In genomic region chr4:81307596-81308265, GRCm38 (mm10) we compare ENCODE assay signal across 25 mouse cellular contexts.
DNase-seq lines count a peak whose midpoint lies in the region; ATAC-seq and TF ChIP-seq lines count a peak whose summit lies in the region.
"Had no signal": no experiment of that assay in that cellular context is flagged by ENCODE, and none has a peak within 500 bp of the region (broad histone marks: within the 10 kb centered on the region; RNA-seq: fewer than 3 reads in every experiment).

No protein-coding gene starts in this region.

- no peaks in the 10 kb centered on the region for H3K79me2 ChIP-seq in liver, adult 2 months (ENCODE audit: control insufficient read depth, insufficient read depth, low read length)

- peaks cover 9% of the 10 kb centered on the region; the same call in 1 of the 2 replicates for H3K4me1 ChIP-seq in liver, adult 2 months (ENCODE audit: control insufficient read depth, insufficient read depth, low read length)
- H3K4me1 ChIP-seq in limb, embryonic 14.5 days (ENCODE audit: control insufficient read depth, insufficient read depth, low read length), result peaks cover 15% of the 10 kb centered on the region; the same call in 1 of the 2 replicates
- no peaks in the 10 kb centered on the region for H3K4me1 ChIP-seq in midbrain, embryonic 13.5 days (replicated peaks)
- H3K4me1 ChIP-seq: embryonic facial prominence, embryonic 12.5 days; heart, embryonic 10.5 days; hindbrain, embryonic 12.5 days; hindbrain, embryonic 15.5 days had no signal

- peak; percentile 42; the same call in 1 of the 2 replicates for ATAC-seq in limb, embryonic 14.5 days (ENCODE audit: low FRiP score, low read depth)
- ATAC-seq in midbrain, embryonic 13.5 days, result no peak
- ATAC-seq: forebrain, embryonic 14.5 days; forebrain, postnatal 0 days had no signal

- no peak overlapping the region for H3K9ac ChIP-seq in liver, adult 2 months (ENCODE audit: low read depth, low read length)
- H3K9ac ChIP-seq in limb, embryonic 14.5 days (ENCODE audit: low read depth, low read length, severe bottlenecking), result no peak overlapping the region
- H3K9ac ChIP-seq in midbrain, embryonic 13.5 days (replicated peaks), result no peak overlapping the region
- H3K9ac ChIP-seq: embryonic facial prominence, embryonic 12.5 days; embryonic facial prominence, embryonic 15.5 days; forebrain, postnatal 0 days; heart, embryonic 13.5 days; hindbrain, embryonic 12.5 days; hindbrain, embryonic 15.5 days had no signal

- no peak overlapping the region for H3K4me2 ChIP-seq in limb, embryonic 14.5 days (replicated peaks; ENCODE audit: low read depth, low read length, severe bottlenecking)
- no peak overlapping the region for H3K4me2 ChIP-seq in midbrain, embryonic 13.5 days (replicated peaks)
- H3K4me2 ChIP-seq: embryonic facial prominence, embryonic 12.5 days; embryonic facial prominence, embryonic 15.5 days; heart, embryonic 13.5 days; hindbrain, embryonic 12.5 days; hindbrain, embryonic 15.5 days had no signal

- peaks cover 11% of the 10 kb centered on the region; the same call in 1 of the 2 replicates for H3K36me3 ChIP-seq in liver, adult 2 months (ENCODE audit: control insufficient read depth, insufficient read depth, low read length)
- H3K36me3 ChIP-seq in limb, embryonic 14.5 days (ENCODE audit: control insufficient read depth, insufficient read depth, low read length), result peaks cover 36% of the 10 kb centered on the region
- peaks cover 23% of the 10 kb centered on the region for H3K36me3 ChIP-seq in midbrain, embryonic 13.5 days
- H3K36me3 ChIP-seq: hindbrain, embryonic 15.5 days had no signal

- H3K4me3 ChIP-seq in liver, adult 2 months (ENCODE audit: insufficient read depth, low read depth, low read length), result no peak overlapping the region
- no peak overlapping the region for H3K4me3 ChIP-seq in limb, embryonic 14.5 days (replicated peaks; ENCODE audit: low read length)
- no peak overlapping the region for H3K4me3 ChIP-seq in midbrain, embryonic 13.5 days (replicated peaks)
- H3K4me3 ChIP-seq: embryonic facial prominence, embryonic 12.5 days; embryonic facial prominence, embryonic 15.5 days; gastrocnemius, adult 2 months; heart, embryonic 10.5 days; heart, embryonic 13.5 days; hindbrain, embryonic 12.5 days; hindbrain, embryonic 15.5 days had no signal

- no peaks in the 10 kb centered on the region for H3K27me3 ChIP-seq in liver, adult 2 months (ENCODE audit: control insufficient read depth, insufficient read depth, low read length)
- H3K27me3 ChIP-seq in limb, embryonic 14.5 days (ENCODE audit: control insufficient read depth, insufficient read depth, low read length), result no peaks in the 10 kb centered on the region
- no peaks in the 10 kb centered on the region for H3K27me3 ChIP-seq in midbrain, embryonic 13.5 days
- H3K27me3 ChIP-seq: embryonic facial prominence, embryonic 12.5 days; embryonic facial prominence, embryonic 15.5 days; heart, embryonic 13.5 days; hindbrain, embryonic 12.5 days; hindbrain, embryonic 15.5 days had no signal

- DNase-seq in adrenal gland, postnatal 10 days, result peak; percentile 11
- DNase-seq in adrenal gland, adult (ENCODE audit: inconsistent age in 2 of 2, low spot score in 1 of 2), result no peak
- DNase-seq in liver, adult 2 months (ENCODE audit: extremely low read depth, low read depth, low spot score), result peak; percentile 78
- DNase-seq in liver, result no peak
- DNase-seq in limb, embryonic 14.5 days (ENCODE audit: low spot score), result peak; percentile 61
- DNase-seq in heart, adult 8-10 months (ENCODE audit: low spot score), result no peak
- DNase-seq: adrenal gland, adult 8-10 months; adrenal gland, postnatal 36 days; cerebellum, adult 11 months; cerebellum, adult 2 months; cerebellum, adult 9-11 months; cerebellum, postnatal 25 days; forebrain, postnatal 0 days; gastrocnemius, adult 2 months; gastrocnemius, postnatal 14 days; heart, adult 11 months; heart, postnatal 14 days had no signal

- TF ChIP-seq POLR2A in liver, adult 2 months (IDR thresholded peaks at IDR 0.05; ENCODE audit: extremely low read depth, insufficient read depth, low read length), result no peak
- no peak for TF ChIP-seq POLR2A in limb, embryonic 14.5 days (IDR thresholded peaks at IDR 0.05; ENCODE audit: borderline replicate concordance, extremely low read depth, insufficient read depth, insufficient read length)

- 27% methylated on average over 10 of the region's 10 CpGs for WGBS in liver, adult 2 months
- WGBS in limb, embryonic 14.5 days, result 63% methylated on average over 10 of the region's 10 CpGs
- WGBS in midbrain, embryonic 13.5 days, result 93% methylated on average over 10 of the region's 10 CpGs

- no peak for TF ChIP-seq CTCF in liver, adult 2 months (IDR thresholded peaks at IDR 0.05; ENCODE audit: low read depth, low read length)

- no peaks in the 10 kb centered on the region; the same call in 1 of the 2 replicates for H3K9me3 ChIP-seq in limb, embryonic 14.5 days (ENCODE audit: control insufficient read depth, low read length)
- no peaks in the 10 kb centered on the region for H3K9me3 ChIP-seq in midbrain, embryonic 13.5 days
- H3K9me3 ChIP-seq: embryonic facial prominence, embryonic 12.5 days; embryonic facial prominence, embryonic 15.5 days; heart, embryonic 10.5 days; heart, embryonic 13.5 days; hindbrain, embryonic 12.5 days; hindbrain, embryonic 15.5 days had no signal

- 0 out of 2 replicates have a peak overlapping the region, but pooled peaks have one; percentile 36 for H3K27ac ChIP-seq in liver, adult 2 months (replicated peaks; ENCODE audit: insufficient read depth, low read depth, low read length)
- H3K27ac ChIP-seq in limb, embryonic 14.5 days (replicated peaks; ENCODE audit: low read depth, low read length), result peak overlapping the region; percentile 43; the same call in 1 of the 2 replicates
- H3K27ac ChIP-seq in midbrain, embryonic 13.5 days, result no peak overlapping the region
- H3K27ac ChIP-seq: embryonic facial prominence, embryonic 12.5 days; embryonic facial prominence, embryonic 15.5 days; gastrocnemius, adult 2 months; heart, embryonic 10.5 days; heart, embryonic 13.5 days; hindbrain, embryonic 12.5 days; hindbrain, embryonic 15.5 days had no signal

Comparison
In these comparisons a context has a peak if more than half of its experiments do, and no peak if none do; other contexts are left out.
1. DNase-seq: peak in adrenal gland, postnatal 10 days (single experiment), liver, adult 2 months (single experiment) and limb, embryonic 14.5 days (single experiment); none in adrenal gland, adult (0 of 2), liver (single experiment) and heart, adult 8-10 months (single experiment).